Mouse (Mus musculus) heart, adult 9 months (tissue): ENCODE data around the gene Pcp2.
"Not testable (repeated sequence)": the region's sequence is repeated elsewhere in the genome, so short reads cannot be mapped to it uniquely, and the experiment has no call there.

Source experiments
- DNase-seq, 2 experiments: peaks; one replicate each; pipeline ENCODE4 v3.0.0; 2022; ENCODE audit warnings: low spot score in 2 of 2

Pcp2 gene

DNA sequence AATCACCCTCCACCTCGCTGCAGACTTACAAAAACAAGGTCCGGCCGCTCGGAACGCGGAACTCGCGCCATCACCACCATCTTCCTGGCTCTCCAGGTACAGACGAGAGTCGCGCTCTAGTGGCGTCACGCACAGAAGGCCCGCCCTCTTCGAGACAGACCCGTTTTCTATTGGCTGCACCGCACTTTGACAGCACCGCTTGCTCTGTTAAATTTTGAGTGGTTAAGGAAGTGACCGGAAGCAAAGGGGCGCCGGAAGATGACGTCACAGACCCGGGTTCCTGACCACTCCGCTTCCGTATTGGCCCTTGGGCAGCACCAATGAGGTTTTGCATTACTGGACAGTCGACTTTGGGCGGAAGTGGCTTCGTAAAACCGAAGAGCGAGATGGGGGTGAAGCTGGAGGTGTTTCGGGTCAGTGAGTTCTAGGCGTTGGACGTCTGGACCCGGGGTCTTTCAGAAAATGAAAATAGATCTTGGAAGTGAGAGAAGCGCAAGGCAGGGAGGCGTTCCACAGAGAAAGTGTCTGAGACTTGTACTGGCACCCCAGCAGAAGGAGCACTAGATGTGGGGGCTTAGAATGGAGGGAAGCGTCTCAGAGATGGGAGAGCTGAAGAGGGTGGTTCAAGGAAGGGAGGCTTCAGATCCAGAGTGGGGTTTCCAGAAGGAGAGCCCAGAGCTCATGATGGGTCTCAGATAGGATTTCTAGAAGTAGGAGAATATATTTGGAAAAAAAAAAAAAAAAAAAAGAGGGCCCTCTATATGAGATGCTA, 4.0 kb downstream of the Pcp2 start, which contains the start of the genes Xab2 and Pet100:
TSS of gene Xab2 (minus strand) at position 118 of the 772 bp plus-strand sequence.
TSS of gene Pet100 (plus strand) at position 350 of the 772 bp plus-strand sequence.
- peak; percentile 99 to 100 for DNase-seq

GRCm38 (mm10) chr8:3609816-3610150, 15.6 kb downstream of the Pcp2 start:
- DNase-seq = no peak

- no peak for DNase-seq
Measured at GRCm38 (mm10) chr8:3609046-3609815, 16.1 kb downstream of the Pcp2 start.

- DNase-seq = no peak
Measured at GRCm38 (mm10) chr8:3607822-3608221, 17.5 kb downstream of the Pcp2 start.

GRCm38 (mm10) chr8:3606593-3606992, 18.8 kb downstream of the Pcp2 start:
- no peak for DNase-seq

DNA sequence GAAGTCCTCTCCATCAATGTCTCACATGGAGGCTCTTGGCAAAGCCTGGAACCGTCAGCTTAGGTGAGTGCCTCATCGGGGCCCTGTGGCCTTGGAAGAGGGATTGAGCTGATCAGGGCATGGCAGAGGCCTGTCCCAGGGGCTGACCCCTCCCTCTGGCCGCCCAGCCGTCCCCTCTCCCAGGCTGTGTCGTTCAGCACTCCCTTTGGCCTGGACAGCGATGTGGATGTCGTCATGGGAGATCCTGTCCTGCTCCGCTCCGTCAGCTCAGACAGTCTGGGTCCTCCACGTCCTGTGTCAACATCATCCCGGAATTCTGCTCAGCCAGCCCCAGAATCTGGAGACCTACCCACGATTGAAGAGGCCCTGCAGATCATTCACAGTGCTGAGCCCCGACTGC, 21.9 kb downstream of the Pcp2 start:
- no peak for DNase-seq

GRCm38 (mm10) chr8:3600401-3600800, 24.9 kb downstream of the Pcp2 start:
- DNase-seq = peak; percentile 77 to 83

- DNase-seq = no peak
Measured at GRCm38 (mm10) chr8:3599219-3599618, 26.1 kb downstream of the Pcp2 start.

- DNase-seq = no peak
Measured at GRCm38 (mm10) chr8:3598054-3598453, 27.3 kb downstream of the Pcp2 start.

GRCm38 (mm10) chr8:3594466-3594865, 30.9 kb downstream of the Pcp2 start:
- DNase-seq = no peak

GRCm38 (mm10) chr8:3593470-3593869, 31.9 kb downstream of the Pcp2 start:
- DNase-seq = no peak

DNA sequence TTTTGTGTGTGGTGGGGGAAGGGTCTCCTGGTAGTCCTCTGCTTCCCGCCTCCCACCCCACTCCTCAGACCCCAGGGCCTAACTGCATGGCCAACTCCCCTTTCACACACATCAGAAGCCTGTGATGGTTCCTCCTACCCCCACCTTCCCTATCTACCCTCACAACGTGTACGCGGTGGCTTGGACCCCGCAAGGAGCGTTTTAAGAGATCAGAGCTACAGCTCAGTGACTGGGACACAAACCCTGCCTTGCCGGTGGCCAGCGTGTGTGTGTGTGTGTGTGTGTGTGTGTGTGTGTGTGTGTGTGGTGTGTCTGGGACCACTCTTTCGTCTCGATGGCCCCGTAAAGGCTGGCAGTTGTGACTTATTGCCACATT, 37.1 kb downstream of the Pcp2 start:
- no peak for DNase-seq

DNA sequence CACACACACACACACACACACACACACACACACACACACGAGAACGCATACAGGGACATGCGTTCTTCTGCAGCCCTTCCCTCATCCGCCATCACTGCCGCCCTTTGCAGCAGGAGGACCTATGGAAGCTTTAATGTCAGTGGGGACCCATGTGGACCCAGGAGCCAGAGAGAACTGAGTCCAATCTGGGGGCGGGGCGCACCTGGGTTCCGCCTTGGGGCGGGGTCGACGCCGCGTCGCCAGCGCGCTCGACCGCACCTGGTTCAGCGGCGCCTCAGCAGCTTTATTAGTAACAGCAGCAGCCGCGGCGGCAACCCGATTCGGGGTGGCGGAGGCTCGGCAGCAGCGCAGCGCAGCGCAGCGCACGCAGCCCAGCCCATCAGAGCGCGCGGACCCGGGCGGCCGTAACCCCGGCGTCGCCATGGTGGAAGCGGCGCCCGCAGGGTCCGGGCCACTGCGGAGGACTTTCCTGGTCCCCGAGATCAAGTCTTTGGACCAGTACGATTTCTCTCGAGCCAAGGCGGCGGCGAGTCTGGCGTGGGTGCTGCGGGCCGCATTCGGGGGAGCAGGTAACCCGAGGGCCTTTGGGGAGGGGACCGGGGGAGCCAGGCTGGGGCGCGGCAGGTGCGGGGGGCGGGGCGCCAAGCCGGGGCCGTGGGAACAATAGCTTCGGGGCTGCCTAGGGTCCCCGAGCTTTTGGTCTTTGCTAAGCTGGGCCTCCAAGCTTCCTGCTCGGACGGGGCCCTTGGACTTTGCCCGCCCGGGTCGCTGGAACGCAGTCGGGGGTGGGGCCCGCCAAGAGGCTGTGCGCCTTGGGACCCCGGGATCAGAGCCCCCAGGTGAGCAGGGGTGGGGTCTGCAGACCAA, 37.7 kb downstream of the Pcp2 start:
- DNase-seq = no peak

- no peak for DNase-seq
Measured at GRCm38 (mm10) chr8:3586993-3587390, 38.4 kb downstream of the Pcp2 start, which contains the start of gene Camsap3. Gene Camsap3, plus strand, starts transcription at chr8:3587293.

- DNase-seq = no peak
Measured at GRCm38 (mm10) chr8:3586452-3586851, 38.9 kb downstream of the Pcp2 start.

DNA sequence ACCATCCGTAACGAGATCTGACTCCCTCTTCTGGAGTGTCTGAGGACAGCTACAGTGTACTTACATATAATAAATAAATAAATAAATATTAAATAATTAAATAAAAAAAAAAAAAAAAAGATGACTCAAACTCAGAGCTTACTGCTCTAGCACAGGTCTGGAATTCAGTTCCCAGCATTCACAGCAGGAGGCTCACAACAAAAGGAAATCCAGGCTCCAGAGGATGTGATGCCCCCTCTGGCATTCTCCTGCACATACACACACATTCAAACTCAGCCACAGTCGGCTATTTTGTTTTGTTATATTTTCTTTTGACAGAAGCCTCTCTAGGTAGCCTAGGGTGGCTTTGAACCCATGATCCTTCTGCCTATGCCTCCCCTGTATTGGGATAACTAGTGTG, 43.4 kb downstream of the Pcp2 start:
- not testable (repeated sequence) for DNase-seq

- no peak for DNase-seq
Measured at GRCm38 (mm10) chr8:3579390-3580364, 45.7 kb downstream of the Pcp2 start.

GRCm38 (mm10) chr8:3576211-3576960, 49.0 kb downstream of the Pcp2 start:
- DNase-seq = no peak

DNA sequence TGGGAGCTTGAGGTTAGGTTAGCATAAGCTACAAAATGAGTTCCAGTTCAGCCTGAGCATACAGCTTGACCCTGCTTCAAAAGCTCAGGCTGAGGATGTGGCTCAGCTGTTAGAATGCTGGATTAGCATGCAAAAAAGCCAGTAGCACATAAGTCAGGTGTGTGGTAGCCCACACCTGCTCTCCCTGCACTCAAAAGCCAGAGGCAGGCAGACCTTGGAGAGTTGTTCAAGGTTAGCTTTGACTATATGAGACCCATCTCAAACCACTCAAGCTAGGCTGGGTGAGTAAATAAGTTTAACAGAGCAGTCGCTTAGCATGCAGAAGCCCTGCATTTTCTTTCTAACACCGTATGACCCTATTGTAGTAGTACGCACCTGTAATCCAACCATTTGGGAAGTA, 50.8 kb downstream of the Pcp2 start:
- DNase-seq = no peak
